Mouse (Mus musculus) myocyte (in vitro differentiated cells): ENCODE data around the gene Sbf2.

ENCODE experiments used
- CEBPB ChIP-seq: IDR thresholded peaks from 2 replicates; pipeline ENCODE4 v1.6.1; 2011; ENCODE audit warnings: mild to moderate bottlenecking, moderate library complexity; ENCODE audit not compliant: poor library complexity, insufficient read depth, severe bottlenecking
- E2F4 ChIP-seq: IDR thresholded peaks from one replicate; pipeline ENCODE4 v1.6.1; 2011; ENCODE audit warnings: mild to moderate bottlenecking, control low read depth, moderate library complexity; ENCODE audit not compliant: insufficient read depth
- MAX ChIP-seq: IDR thresholded peaks from one replicate; pipeline ENCODE4 v1.6.1; 2011; ENCODE audit warnings: low read depth, mild to moderate bottlenecking, control low read depth
- MYOD1 ChIP-seq, 3 experiments: IDR thresholded peaks; one replicate each; pipeline ENCODE4 v1.6.1; 2011; ENCODE audit warnings: control low read depth in 2 of 3, low read depth in 2 of 3, mild to moderate bottlenecking in 2 of 3, moderate library complexity in 1 of 3; ENCODE audit not compliant: insufficient read length in 2 of 3, control insufficient read depth in 1 of 3
- POLR2A ChIP-seq: IDR thresholded peaks from one replicate; pipeline ENCODE4 v1.6.1; 2011; ENCODE audit warnings: low read depth, mild to moderate bottlenecking, control low read depth, moderate library complexity; ENCODE audit not compliant: insufficient read length
- POLR2AphosphoS2 ChIP-seq: IDR thresholded peaks from one replicate; pipeline ENCODE4 v1.6.1; 2011; ENCODE audit warnings: low read depth, control low read depth; ENCODE audit not compliant: insufficient read length
- REST ChIP-seq: IDR thresholded peaks from one replicate; pipeline ENCODE4 v1.6.1; 2011; ENCODE audit warnings: mild to moderate bottlenecking, control low read depth, moderate library complexity; ENCODE audit not compliant: insufficient read depth, insufficient read length
- SRF ChIP-seq: IDR thresholded peaks from one replicate; pipeline ENCODE4 v1.6.1; 2011; ENCODE audit warnings: low read depth; ENCODE audit not compliant: control insufficient read depth, insufficient read length
- TCF12 ChIP-seq: IDR thresholded peaks from one replicate; pipeline ENCODE4 v1.6.1; 2011; ENCODE audit warnings: mild to moderate bottlenecking, control low read depth; ENCODE audit not compliant: poor library complexity, insufficient read depth, severe bottlenecking
- TCF3 ChIP-seq: IDR thresholded peaks from one replicate; pipeline ENCODE4 v1.6.1; 2011; ENCODE audit warnings: low read depth, control low read depth; ENCODE audit not compliant: insufficient read length
- USF1 ChIP-seq: IDR thresholded peaks from one replicate; pipeline ENCODE4 v1.6.1; 2011; ENCODE audit warnings: low read depth, mild to moderate bottlenecking, control low read depth, moderate library complexity

GRCm38 (mm10) chr7:110286198-110286732 is 328.5 kb downstream of the Sbf2 start:
- TF ChIP-seq TCF12: no peak
- no peak for TF ChIP-seq POLR2A
- TF ChIP-seq MAX: no peak
- no peak for TF ChIP-seq CEBPB
- no peak for TF ChIP-seq USF1
- TF ChIP-seq MYOD1 (IDR thresholded peaks at IDR 0.05; ENCODE audit: control insufficient read depth in 1 of 3, insufficient read length in 2 of 3, low read depth in 2 of 3): no peak
- TF ChIP-seq POLR2AphosphoS2: no peak
- no peak for TF ChIP-seq TCF3
- no peak for TF ChIP-seq REST
- TF ChIP-seq E2F4: no peak
- no peak for TF ChIP-seq SRF
